Mouse (Mus musculus) kidney, embryonic 15.5 days (tissue): ENCODE measurements around the gene Gatad2b. TPM values are rescaled to one million over a fixed set of nuclear protein-coding genes. Genes with fewer than 3 reads are reported as not detected.

ENCODE experiments used
- ATAC-seq: fragments of 200-750 bp; cut with Nextera tagmentation; replicated peaks from 2 replicates; pipeline ENCODE4 v1.8.0; 2017; ENCODE audit warnings: moderate TSS enrichment; ENCODE audit not compliant: low FRiP score
- H3K27ac ChIP-seq: fragments of 300-500 bp; sonication (generic); 2 replicates; pipeline ENCODE4 v1.5.1; 2015; ENCODE audit warnings: mild to moderate bottlenecking, inconsistent platforms
- H3K27me3 ChIP-seq: fragments of 300-500 bp; sonication (generic); 2 replicates; pipeline ENCODE4 v1.6.1; 2015; ENCODE audit warnings: inconsistent platforms
- H3K36me3 ChIP-seq: fragments of 300-500 bp; sonication (generic); 2 replicates; pipeline ENCODE4 v1.6.1; 2015; ENCODE audit warnings: inconsistent platforms
- H3K4me1 ChIP-seq: fragments of 300-500 bp; sonication (generic); 2 replicates; pipeline ENCODE4 v1.6.1; 2015; ENCODE audit warnings: inconsistent platforms
- H3K4me2 ChIP-seq: fragments of 300-500 bp; sonication (generic); 2 replicates; pipeline ENCODE4 v1.6.1; 2015; ENCODE audit warnings: moderate library complexity, mild to moderate bottlenecking, inconsistent platforms
- H3K4me3 ChIP-seq: fragments of 300-500 bp; sonication (generic); replicated peaks from 2 replicates; pipeline ENCODE4 v1.5.1; 2015; ENCODE audit warnings: mild to moderate bottlenecking, inconsistent platforms
- H3K9ac ChIP-seq: fragments of 300-500 bp; sonication (generic); 2 replicates; pipeline ENCODE4 v1.6.1; 2015; ENCODE audit warnings: mild to moderate bottlenecking, inconsistent platforms
- H3K9me3 ChIP-seq: fragments of 300-500 bp; sonication (generic); replicated peaks from 2 replicates; pipeline ENCODE4 v1.6.1; 2016; ENCODE audit warnings: inconsistent platforms
- WGBS: fragments of 180-500 bp; shearing (Covaris S2); methylation state at CpG from one replicate; pipeline ENCODE4 v1.1.7; 2015; ENCODE audit warnings: mixed read lengths; 5-methylcytosine and 5-hydroxymethylcytosine counted together
- polyA plus RNA-seq: library from polyadenylated mRNA; unstranded; fragments of >200 nt; fragmentation: Nextera tagmentation; extraction: Ambion mirVana; gene quantifications from 2 replicates; pipeline ENCODE4 v1.2.1, GENCODE M21; 2015

Gene Gatad2b
- polyA plus RNA-seq, 1 experiment from 2014 or later, result 16.2 TPM

GRCm38 (mm10) chr3:90389511-90390490 is 96.8 kb downstream of the Gatad2b start, which contains the start of gene Slc27a3:
TSS of gene Slc27a3 (minus strand) at chr3:90389938.
- H3K36me3 ChIP-seq, result peaks cover 57% of the 10 kb centered on the region

GRCm38 (mm10) chr3:90391004-90391403 is 98.0 kb downstream of the Gatad2b start:
- Histone ChIP-seq H3K4me1 (peaks cover 43% of the 10 kb centered on the region), H3K27ac (peak overlapping the region; percentile 90; the same call in 1 of the 2 replicates), H3K4me2 (0 out of 2 replicates have a peak overlapping the region, but pooled peaks have one; percentile 92), H3K9me3 (no peaks in the 10 kb centered on the region), H3K9ac (no peak overlapping the region), H3K27me3 (no peaks in the 10 kb centered on the region), H3K4me3 (no peak overlapping the region), H3K36me3 (peaks cover 66% of the 10 kb centered on the region)
- WGBS, result 69% methylated on average over 4 of the region's 4 CpGs
- no peak for ATAC-seq

More at GRCm38 (mm10) chr3:90389511-90390490, 96.8 kb downstream of the Gatad2b start, which contains the start of gene Slc27a3:
- H3K4me3 ChIP-seq, result peak within 1 kb of the TSS; percentile 60
- H3K4me1 ChIP-seq, result peaks cover 49% of the 10 kb centered on the region
- H3K27ac ChIP-seq, result peak within 1 kb of the TSS; percentile 90
- H3K27me3 ChIP-seq, result no peaks in the 10 kb centered on the region
- H3K4me2 ChIP-seq, result peak within 1 kb of the TSS; percentile 92
- peak; percentile 72 for ATAC-seq
- WGBS, result under 1% methylated on average over 55 of the region's 55 CpGs
- peak within 1 kb of the TSS; percentile 63 for H3K9ac ChIP-seq
- H3K9me3 ChIP-seq, result no peaks in the 10 kb centered on the region

- no peaks in the 10 kb centered on the region for H3K9me3 ChIP-seq
- 92% methylated on average over 8 of the region's 8 CpGs for WGBS
- H3K27me3 ChIP-seq, result no peaks in the 10 kb centered on the region
- peaks cover 66% of the 10 kb centered on the region for H3K36me3 ChIP-seq
- no peak overlapping the region for H3K27ac ChIP-seq
- no peak overlapping the region for H3K4me2 ChIP-seq
- no peak overlapping the region for H3K9ac ChIP-seq
- no peak overlapping the region for H3K4me3 ChIP-seq
- no peak for ATAC-seq
- peaks cover 40% of the 10 kb centered on the region for H3K4me1 ChIP-seq
Measured at GRCm38 (mm10) chr3:90391941-90392340, 99.0 kb downstream of the Gatad2b start.

DNA sequence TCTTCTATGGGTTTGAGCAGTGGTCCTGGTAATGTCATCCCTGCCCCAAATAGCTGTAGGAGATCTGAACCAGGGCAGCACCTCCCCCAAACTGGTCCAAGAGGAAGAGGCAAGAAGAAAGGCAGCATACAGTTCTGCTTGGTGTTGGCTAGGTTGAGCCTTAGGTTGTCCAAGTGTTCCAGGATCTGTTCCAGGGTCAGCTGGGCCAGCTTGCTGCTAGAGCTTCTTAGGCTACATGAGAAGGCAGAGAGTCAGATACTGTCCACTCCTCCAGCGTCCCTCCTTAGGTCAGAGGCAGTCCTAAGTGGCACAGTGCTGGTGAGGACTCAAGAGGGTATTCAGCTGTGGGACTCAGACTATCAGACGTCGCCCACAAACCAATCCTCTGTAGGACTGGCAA is 99.7 kb downstream of the Gatad2b start:
- H3K27me3 ChIP-seq, result no peaks in the 10 kb centered on the region
- peaks cover 71% of the 10 kb centered on the region for H3K36me3 ChIP-seq
- ATAC-seq, result no peak
- H3K9ac ChIP-seq, result no peak overlapping the region
- H3K27ac ChIP-seq, result no peak overlapping the region
- H3K4me2 ChIP-seq, result no peak overlapping the region
- no peaks in the 10 kb centered on the region for H3K9me3 ChIP-seq
- H3K4me1 ChIP-seq, result peaks cover 35% of the 10 kb centered on the region
- WGBS, result 76% methylated on average over 3 of the region's 3 CpGs
- H3K4me3 ChIP-seq, result no peak overlapping the region

DNA sequence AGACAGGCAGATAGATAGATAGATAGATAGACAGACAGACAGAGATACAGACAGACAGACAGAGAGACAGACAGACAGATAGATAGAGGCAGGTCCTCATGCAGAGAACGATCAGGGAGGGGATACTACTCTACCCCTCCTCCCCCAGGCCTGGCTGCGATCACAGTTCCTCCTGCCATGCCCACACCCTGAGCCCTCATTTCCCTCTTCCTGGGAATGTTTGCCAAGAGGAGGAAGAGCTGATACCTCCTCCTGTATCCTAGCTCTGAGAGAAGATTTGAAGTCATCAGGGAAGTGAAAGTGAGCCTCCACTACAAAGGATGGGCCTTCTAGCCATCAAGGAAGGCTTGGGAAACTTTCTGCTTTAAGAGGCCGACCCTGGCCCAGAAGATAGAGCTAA is 102.7 kb downstream of the Gatad2b start:
- Histone ChIP-seq H3K4me2 (no peak overlapping the region), H3K9ac (no peak overlapping the region), H3K9me3 (no peaks in the 10 kb centered on the region), H3K27ac (no peak overlapping the region), H3K36me3 (peaks cover 98% of the 10 kb centered on the region), H3K4me3 (no peak overlapping the region), H3K27me3 (no peaks in the 10 kb centered on the region), H3K4me1 (peaks cover 7% of the 10 kb centered on the region)
- 81% methylated on average over 3 of the region's 3 CpGs for WGBS
- ATAC-seq, result no peak

- Histone ChIP-seq H3K27ac (no peak overlapping the region), H3K4me2 (no peak overlapping the region), H3K27me3 (no peaks in the 10 kb centered on the region), H3K4me3 (no peak overlapping the region), H3K36me3 (peaks cover 99% of the 10 kb centered on the region), H3K9me3 (no peaks in the 10 kb centered on the region), H3K4me1 (no peaks in the 10 kb centered on the region), H3K9ac (no peak overlapping the region)
- 77% methylated on average over 4 of the region's 4 CpGs for whole genome bisulfite sequencing
- ATAC-seq, result no peak
Measured at GRCm38 (mm10) chr3:90400993-90401392, 108.0 kb downstream of the Gatad2b start.

DNA sequence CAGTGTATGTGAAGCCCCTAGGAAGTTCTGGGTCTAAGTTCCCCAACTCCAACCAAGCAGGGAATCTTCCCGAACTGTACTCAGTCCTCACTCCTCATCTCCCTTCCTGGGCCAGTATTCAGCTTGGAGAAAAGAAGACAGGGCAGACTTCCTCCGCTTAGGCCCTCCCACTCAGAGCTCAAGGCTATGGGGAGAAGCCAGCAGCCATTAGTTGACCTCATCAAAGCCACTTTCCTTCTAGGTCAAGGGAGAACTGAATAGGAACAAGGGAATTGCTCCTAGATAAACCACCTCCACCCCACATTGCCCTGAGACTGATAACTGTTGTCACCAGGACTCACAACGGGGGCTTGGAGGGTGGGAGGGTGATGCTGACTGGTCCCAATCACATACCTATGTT is 111.1 kb downstream of the Gatad2b start:
- no peak for ATAC-seq
- no peak overlapping the region for H3K4me2 ChIP-seq

DNA sequence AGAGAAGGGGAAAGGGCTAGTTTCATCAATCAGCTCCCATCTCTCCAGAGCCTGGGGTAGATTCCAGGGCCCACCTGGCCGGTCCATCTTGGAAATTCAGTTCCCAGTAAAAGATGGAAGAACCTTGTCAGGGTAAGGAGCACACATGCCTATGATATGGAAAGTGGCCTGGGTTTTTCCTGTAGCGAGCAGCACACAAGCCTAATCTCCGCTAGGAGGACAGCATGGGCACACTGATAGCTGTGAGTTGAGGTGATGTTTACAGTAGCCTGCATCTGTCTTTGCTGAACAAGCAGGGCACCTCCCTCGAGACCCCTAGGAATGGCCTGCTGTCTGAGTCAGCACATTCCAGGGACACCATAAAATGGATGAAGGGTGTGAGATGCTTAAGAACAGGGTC is 111.6 kb downstream of the Gatad2b start:
- ATAC-seq, result no peak
- Histone ChIP-seq H3K9me3 (no peaks in the 10 kb centered on the region), H3K4me3 (no peak overlapping the region), H3K9ac (no peak overlapping the region), H3K4me2 (no peak overlapping the region), H3K27me3 (no peaks in the 10 kb centered on the region), H3K4me1 (no peaks in the 10 kb centered on the region), H3K36me3 (peaks cover 100% of the 10 kb centered on the region), H3K27ac (no peak overlapping the region)
- WGBS, result 72% methylated on average over 4 of the region's 4 CpGs

More for the DNA sequence above, 111.1 kb downstream of the Gatad2b start:
- no peak overlapping the region for H3K4me3 ChIP-seq
- H3K27ac ChIP-seq, result no peak overlapping the region
- H3K9ac ChIP-seq, result no peak overlapping the region
- H3K27me3 ChIP-seq, result no peaks in the 10 kb centered on the region
- no peaks in the 10 kb centered on the region for H3K4me1 ChIP-seq
- H3K9me3 ChIP-seq, result no peaks in the 10 kb centered on the region
- H3K36me3 ChIP-seq, result peaks cover 100% of the 10 kb centered on the region
- 85% methylated on average over 3 of the region's 3 CpGs for WGBS

DNA sequence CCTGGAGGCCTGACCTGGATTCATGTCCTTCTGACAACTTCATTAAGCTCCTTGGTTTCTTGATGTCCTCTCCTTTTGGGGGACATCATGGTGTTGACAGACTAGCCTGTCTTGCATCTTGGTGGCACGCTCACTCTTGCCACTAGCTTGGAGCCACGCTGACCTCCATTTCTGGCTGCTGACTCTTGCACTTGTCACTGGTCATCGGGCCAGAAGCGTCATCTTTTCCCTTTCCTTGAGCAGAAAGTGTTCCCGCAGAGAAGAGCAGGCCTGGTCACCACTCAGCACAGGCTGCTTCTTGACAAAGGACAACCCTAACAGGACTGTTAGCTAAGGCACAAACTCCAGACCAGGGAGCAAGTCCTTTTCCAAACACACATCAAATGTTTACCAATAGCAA is 113.4 kb downstream of the Gatad2b start:
- no peaks in the 10 kb centered on the region for H3K4me1 ChIP-seq
- H3K4me2 ChIP-seq, result no peak overlapping the region
- no peak overlapping the region for H3K4me3 ChIP-seq
- ATAC-seq, result no peak
- H3K27me3 ChIP-seq, result no peaks in the 10 kb centered on the region
- no peak overlapping the region for H3K9ac ChIP-seq
- 98% methylated on average over 5 of the region's 5 CpGs for WGBS
- no peaks in the 10 kb centered on the region for H3K9me3 ChIP-seq
- H3K36me3 ChIP-seq, result peaks cover 100% of the 10 kb centered on the region
- H3K27ac ChIP-seq, result no peak overlapping the region

DNA sequence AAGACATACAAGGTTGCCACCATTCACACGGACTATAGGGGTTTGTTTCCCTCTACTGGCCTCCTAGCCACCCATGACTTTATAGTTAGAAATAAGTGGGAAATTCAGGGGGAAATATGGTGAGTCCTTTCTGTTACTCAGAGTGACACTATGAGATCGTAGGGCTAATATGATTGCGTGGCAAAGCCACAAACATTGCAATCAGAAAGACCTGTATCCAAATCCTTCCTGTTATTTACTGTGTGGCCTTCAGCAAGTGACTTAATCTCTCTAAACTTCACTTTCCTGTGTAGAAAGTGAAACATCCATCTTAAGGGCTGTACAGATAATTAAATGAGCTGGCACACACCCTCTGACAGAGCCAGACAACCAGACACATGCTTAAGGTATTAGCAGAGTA is 115.7 kb downstream of the Gatad2b start:
- Histone ChIP-seq H3K4me3 (no peak overlapping the region), H3K9me3 (no peaks in the 10 kb centered on the region), H3K4me1 (peaks cover 5% of the 10 kb centered on the region; the same call in 1 of the 2 replicates), H3K27ac (no peak overlapping the region), H3K4me2 (no peak overlapping the region), H3K27me3 (no peaks in the 10 kb centered on the region), H3K9ac (no peak overlapping the region), H3K36me3 (peaks cover 99% of the 10 kb centered on the region)
- WGBS, result 95% methylated on average over 3 of the region's 3 CpGs
- no peak for ATAC-seq

DNA sequence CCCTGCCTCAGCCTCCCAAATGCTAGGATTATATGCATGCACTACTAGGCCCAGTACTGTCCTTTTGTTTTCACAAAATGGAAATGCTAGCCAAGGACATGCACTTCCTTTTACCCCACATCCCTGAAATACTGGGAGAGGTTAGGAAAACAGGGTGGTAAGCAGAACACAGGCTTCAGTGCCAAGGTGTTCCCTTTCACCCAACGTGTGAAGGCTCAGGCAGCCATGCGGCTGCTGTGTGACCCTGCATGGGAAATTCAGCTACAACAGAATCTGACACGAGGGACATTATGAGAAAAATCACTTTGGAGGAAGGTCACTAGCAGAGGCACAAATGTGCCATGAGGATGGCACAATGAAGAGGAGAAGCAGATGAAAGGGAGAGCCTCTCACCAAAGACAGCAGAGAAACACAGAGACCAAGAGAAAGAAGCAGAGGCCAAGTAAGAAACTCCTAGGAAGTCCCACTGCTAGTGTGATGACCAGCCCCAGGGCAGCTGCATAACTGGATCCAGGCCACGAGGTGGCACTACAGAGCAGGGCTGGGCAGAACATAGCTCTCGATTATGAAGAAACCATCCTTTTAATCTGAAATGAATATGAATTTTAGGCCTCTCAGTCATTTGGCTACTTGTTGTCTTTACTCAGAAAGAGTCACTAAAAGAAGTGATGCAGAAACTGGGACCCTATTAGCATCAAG is 119.5 kb downstream of the Gatad2b start:
- no peak overlapping the region for H3K4me2 ChIP-seq
- H3K27me3 ChIP-seq, result no peaks in the 10 kb centered on the region
- no peak overlapping the region for H3K27ac ChIP-seq
- H3K9me3 ChIP-seq, result no peaks in the 10 kb centered on the region
- WGBS, result 39% methylated on average over 5 of the region's 5 CpGs
- ATAC-seq, result 0 out of 2 replicates have a peak, but pooled peaks have one; percentile 69
- no peak overlapping the region for H3K9ac ChIP-seq
- no peak overlapping the region for H3K4me3 ChIP-seq
- H3K36me3 ChIP-seq, result peaks cover 99% of the 10 kb centered on the region
- peaks cover 5% of the 10 kb centered on the region; the same call in 1 of the 2 replicates for H3K4me1 ChIP-seq

- WGBS, result 44% methylated on average over 3 of the region's 3 CpGs
- Histone ChIP-seq H3K9me3 (no peaks in the 10 kb centered on the region), H3K4me1 (peaks cover 5% of the 10 kb centered on the region; the same call in 1 of the 2 replicates), H3K27me3 (no peaks in the 10 kb centered on the region), H3K36me3 (peaks cover 99% of the 10 kb centered on the region), H3K9ac (no peak overlapping the region), H3K4me3 (no peak overlapping the region), H3K27ac (no peak overlapping the region), H3K4me2 (no peak overlapping the region)
- no peak for ATAC-seq
Measured at GRCm38 (mm10) chr3:90413011-90413396, 120.0 kb downstream of the Gatad2b start.
